Mouse (Mus musculus) MEL (cell line): ENCODE measurements around the gene Gnai3. TPM values are rescaled to one million over a fixed set of nuclear protein-coding genes. Genes with fewer than 3 reads are reported as not detected.

Experiments
- DNase-seq: peaks from one replicate; pipeline ENCODE4 v3.0.0; 2011; ENCODE audit warnings: low read depth, low spot score
- H3K27ac ChIP-seq: 2 replicates; pipeline ENCODE4 v1.5.1; 2012; ENCODE audit warnings: low read depth, mild to moderate bottlenecking, control low read depth, low read length, moderate library complexity; ENCODE audit not compliant: control insufficient read depth
- H3K27me3 ChIP-seq, 2 experiments: fragments of 150-350 bp in 1 of 2; sonication (generic) in 1 of 2; 2 replicates each; pipeline ENCODE4 v1.6.1; 2012; ENCODE audit warnings: low read length in 2 of 2, mild to moderate bottlenecking in 2 of 2, improper control_type of control experiment in 1 of 2, moderate library complexity in 1 of 2; ENCODE audit not compliant: insufficient read depth in 2 of 2, control insufficient read depth in 1 of 2
- H3K36me3 ChIP-seq, 2 experiments: 2 replicates each; pipeline ENCODE4 v1.6.1; 2012 to 2014; ENCODE audit warnings: low read length in 2 of 2, improper control_type of control experiment in 1 of 2, inconsistent platforms in 1 of 2, mild to moderate bottlenecking in 1 of 2; ENCODE audit not compliant: insufficient read depth in 2 of 2, control insufficient read depth in 1 of 2
- H3K4me1 ChIP-seq, 2 experiments: fragments of 150-350 bp in 1 of 2; sonication (generic) in 1 of 2; 2 replicates each; pipeline ENCODE4 v1.6.1; 2012; ENCODE audit warnings: low read length in 2 of 2, improper control_type of control experiment in 1 of 2, mild to moderate bottlenecking in 1 of 2; ENCODE audit not compliant: insufficient read depth in 2 of 2, control insufficient read depth in 1 of 2
- H3K4me3 ChIP-seq, 2 experiments: fragments of 150-350 bp in 1 of 2; sonication (generic) in 1 of 2; 2 replicates each; pipeline ENCODE4 v1.5.1; 2012; ENCODE audit warnings: low read depth in 2 of 2, low read length in 2 of 2, mild to moderate bottlenecking in 2 of 2, moderate library complexity in 2 of 2, control low read depth in 1 of 2, improper control_type of control experiment in 1 of 2; ENCODE audit not compliant: control insufficient read depth in 1 of 2, insufficient read depth in 1 of 2
- H3K79me2 ChIP-seq: 2 replicates; pipeline ENCODE4 v1.6.1; 2012; ENCODE audit warnings: mild to moderate bottlenecking, low read length, moderate library complexity; ENCODE audit not compliant: control insufficient read depth, poor library complexity, insufficient read depth
- H3K9ac ChIP-seq: 2 replicates; pipeline ENCODE4 v1.6.1; 2012; ENCODE audit warnings: low read depth, mild to moderate bottlenecking, control low read depth, low read length, moderate library complexity; ENCODE audit not compliant: control insufficient read depth, poor library complexity, severe bottlenecking
- H3K9me3 ChIP-seq: fragments of 150-350 bp; sonication (generic); replicated peaks from 2 replicates; pipeline ENCODE4 v1.6.1; 2012; ENCODE audit warnings: mild to moderate bottlenecking, low read length, improper control_type of control experiment, moderate library complexity; ENCODE audit not compliant: insufficient read depth
- CHD2 ChIP-seq: IDR thresholded peaks from 2 replicates; pipeline ENCODE4 v1.6.1; 2011; ENCODE audit warnings: low read length, improper control_type of control experiment
- CTCF ChIP-seq, 3 experiments: IDR thresholded peaks in 2 of 3; conservative IDR thresholded peaks in 1 of 3; 2 replicates each; pipeline ENCODE4 v1.5.1; 2011 to 2012; ENCODE audit warnings: low read length in 3 of 3, low read depth in 2 of 3, mild to moderate bottlenecking in 2 of 3, improper control_type of control experiment in 1 of 3, inconsistent platforms in 1 of 3, mixed read lengths in 1 of 3, moderate library complexity in 1 of 3; ENCODE audit not compliant: control insufficient read depth in 1 of 3, insufficient read depth in 1 of 3, poor library complexity in 1 of 3, severe bottlenecking in 1 of 3
- E2F4 ChIP-seq: IDR thresholded peaks from 2 replicates; pipeline ENCODE4 v1.6.1; 2011; ENCODE audit warnings: low read depth, low read length, improper control_type of control experiment, borderline replicate concordance
- ELF1 ChIP-seq: IDR thresholded peaks from 2 replicates; pipeline ENCODE4 v1.6.1; 2014; ENCODE audit warnings: low read depth, mild to moderate bottlenecking, inconsistent platforms, low read length, improper control_type of control experiment, moderate library complexity
- EP300 ChIP-seq, 2 experiments: IDR thresholded peaks; 2 replicates each; pipeline ENCODE4 v1.6.1; 2011; ENCODE audit warnings: improper control_type of control experiment in 2 of 2, low read length in 2 of 2, low read depth in 1 of 2, mild to moderate bottlenecking in 1 of 2
- ETS1 ChIP-seq: IDR thresholded peaks from 2 replicates; pipeline ENCODE4 v1.6.1; 2012; ENCODE audit warnings: low read depth, mild to moderate bottlenecking, inconsistent platforms, low read length, improper control_type of control experiment, moderate library complexity
- GABPA ChIP-seq: IDR thresholded peaks from 2 replicates; pipeline ENCODE4 v1.6.1; 2012; ENCODE audit warnings: low read depth, mild to moderate bottlenecking, inconsistent platforms, low read length, improper control_type of control experiment, moderate library complexity
- HCFC1 ChIP-seq: IDR thresholded peaks from 2 replicates; pipeline ENCODE4 v1.6.1; 2012; ENCODE audit warnings: low read depth, mild to moderate bottlenecking, inconsistent platforms, low read length, improper control_type of control experiment, moderate library complexity
- JUND ChIP-seq: IDR thresholded peaks from 2 replicates; pipeline ENCODE4 v1.6.1; 2011; ENCODE audit warnings: low read depth, mild to moderate bottlenecking, improper control_type of control experiment, low read length
- KAT2A ChIP-seq: conservative IDR thresholded peaks from 2 replicates; pipeline ENCODE4 v1.6.1; 2012; ENCODE audit warnings: low read depth, low read length, improper control_type of control experiment, inconsistent platforms
- MAFK ChIP-seq: IDR thresholded peaks from 2 replicates; pipeline ENCODE4 v1.6.1; 2011; ENCODE audit warnings: low read depth, mild to moderate bottlenecking, low read length, improper control_type of control experiment, borderline replicate concordance
- MAX ChIP-seq: IDR thresholded peaks from 2 replicates; pipeline ENCODE4 v1.6.1; 2011; ENCODE audit warnings: low read length, improper control_type of control experiment
- MAZ ChIP-seq: IDR thresholded peaks from 2 replicates; pipeline ENCODE4 v1.6.1; 2012; ENCODE audit warnings: low read depth, mild to moderate bottlenecking, inconsistent platforms, low read length, improper control_type of control experiment
- MEF2A ChIP-seq: IDR thresholded peaks from 2 replicates; pipeline ENCODE4 v1.6.1; 2014; ENCODE audit warnings: low read depth, mild to moderate bottlenecking, inconsistent platforms, low read length, improper control_type of control experiment; ENCODE audit not compliant: poor library complexity, insufficient replicate concordance, severe bottlenecking; ENCODE audit errors: extremely low read depth
- MYB ChIP-seq: IDR thresholded peaks from 2 replicates; pipeline ENCODE4 v1.6.1; 2011; ENCODE audit warnings: mild to moderate bottlenecking, low read depth, low read length, improper control_type of control experiment
- MYC ChIP-seq: IDR thresholded peaks from 2 replicates; pipeline ENCODE4 v1.6.1; 2011; ENCODE audit warnings: low read depth, mild to moderate bottlenecking, low read length, improper control_type of control experiment, moderate library complexity
- NELFE ChIP-seq: IDR thresholded peaks from 2 replicates; pipeline ENCODE4 v1.6.1; 2011; ENCODE audit warnings: low read depth, low read length, improper control_type of control experiment
- POLR2AphosphoS2 ChIP-seq: IDR thresholded peaks from 2 replicates; pipeline ENCODE4 v1.6.1; 2011; ENCODE audit warnings: low read length, improper control_type of control experiment
- POLR2AphosphoS5 ChIP-seq: IDR thresholded peaks from 2 replicates; pipeline ENCODE4 v1.6.1; 2012; ENCODE audit warnings: low read depth, borderline replicate concordance, mild to moderate bottlenecking, inconsistent platforms, low read length, moderate library complexity, mixed read lengths
- RAD21 ChIP-seq: IDR thresholded peaks from 2 replicates; pipeline ENCODE4 v1.6.1; 2011; ENCODE audit warnings: mild to moderate bottlenecking, low read depth, low read length, improper control_type of control experiment
- RCOR1 ChIP-seq: IDR thresholded peaks from 2 replicates; pipeline ENCODE4 v1.6.1; 2012; ENCODE audit warnings: low read depth, mild to moderate bottlenecking, inconsistent platforms, low read length, improper control_type of control experiment
- SIN3A ChIP-seq: IDR thresholded peaks from 2 replicates; pipeline ENCODE4 v1.6.1; 2012; ENCODE audit warnings: low read length, improper control_type of control experiment, inconsistent platforms
- SMC3 ChIP-seq: IDR thresholded peaks from 2 replicates; pipeline ENCODE4 v1.6.1; 2011; ENCODE audit warnings: low read depth, low read length, improper control_type of control experiment
- TAL1 ChIP-seq: IDR thresholded peaks from 2 replicates; pipeline ENCODE4 v1.6.1; 2012; ENCODE audit warnings: mild to moderate bottlenecking, inconsistent platforms, low read length, moderate library complexity, mixed read lengths
- TCF12 ChIP-seq: IDR thresholded peaks from 2 replicates; pipeline ENCODE4 v1.6.1; 2014; ENCODE audit warnings: low read depth, mild to moderate bottlenecking, inconsistent platforms, low read length, improper control_type of control experiment, moderate library complexity
- UBTF ChIP-seq: IDR thresholded peaks from 2 replicates; pipeline ENCODE4 v1.6.1; 2012; ENCODE audit warnings: low read depth, mild to moderate bottlenecking, inconsistent platforms, low read length, improper control_type of control experiment, moderate library complexity, borderline replicate concordance; ENCODE audit not compliant: insufficient read depth
- USF1 ChIP-seq: IDR thresholded peaks from 2 replicates; pipeline ENCODE4 v1.6.1; 2014; ENCODE audit warnings: low read depth, mild to moderate bottlenecking, inconsistent platforms, low read length, improper control_type of control experiment, moderate library complexity
- ZMIZ1 ChIP-seq: IDR thresholded peaks from 2 replicates; pipeline ENCODE4 v1.6.1; 2012; ENCODE audit warnings: low read depth, mild to moderate bottlenecking, inconsistent platforms, low read length, improper control_type of control experiment, moderate library complexity
- ZNF384 ChIP-seq: IDR thresholded peaks from 2 replicates; pipeline ENCODE4 v1.6.1; 2012; ENCODE audit warnings: low read depth, mild to moderate bottlenecking, inconsistent platforms, low read length, improper control_type of control experiment
- polyA plus RNA-seq, 2 experiments: library from polyadenylated mRNA; stranded (reverse) in 1 of 2; unstranded in 1 of 2; fragments of >175 nt in 1 of 2; fragments of >200 nt in 1 of 2; gene quantifications; 2 replicates each; pipeline versions ENCODE4 v1.2.1 to v1.2.4; 2012; ENCODE audit warnings: low replicate concordance in 2 of 2, low read depth in 1 of 2; ENCODE audit not compliant: insufficient read length in 2 of 2, insufficient read depth in 1 of 2, missing spikeins in 1 of 2
- total RNA-seq: library from RNA; depleted of rRNA; stranded (reverse); fragments of 300-350 nt; gene quantifications from 2 replicates; pipeline ENCODE4 v1.2.3, GENCODE M21; 2012

The Gnai3 gene
- total and polyA plus RNA-seq, 3 experiments = 74.2 to 96.4 (median 92.1) TPM

GRCm38 (mm10) chr3:108152290-108152689 lies 6.3 kb upstream of the Gnai3 start:
- H3K4me1 ChIP-seq = peaks cover 0 to 3% of the 10 kb centered on the region in 2 experiments; a peak in 1 of 4 replicates
- H3K9me3 ChIP-seq = no peaks in the 10 kb centered on the region
- no peak overlapping the region for H3K27ac ChIP-seq
- no peaks in the 10 kb centered on the region for H3K79me2 ChIP-seq
- H3K27me3 ChIP-seq = peaks cover 2 to 7% of the 10 kb centered on the region in 2 experiments; a peak in 2 of 4 replicates
- TF ChIP-seq MYC = no peak
- no peak for TF ChIP-seq GABPA
- TF ChIP-seq MAZ = no peak
- H3K9ac ChIP-seq = no peak overlapping the region
- 0 out of 4 replicates have a peak, but pooled peaks cover 0 to 2% of the 10 kb centered on the region in 2 experiments for H3K36me3 ChIP-seq
- DNase-seq = no peak
- no peak overlapping the region for H3K4me3 ChIP-seq

- H3K4me3 ChIP-seq = peak overlapping the region; percentile 73 to 97
- H3K36me3 ChIP-seq = peaks cover 0 to 23% of the 10 kb centered on the region in 2 experiments; a peak in 3 of 4 replicates
- peak; percentile 95 for DNase-seq
- peaks cover 3 to 9% of the 10 kb centered on the region in 2 experiments for H3K4me1 ChIP-seq
- H3K27me3 ChIP-seq = no peaks in the 10 kb centered on the region
- peak overlapping the region; percentile 99 for H3K27ac ChIP-seq
- H3K9ac ChIP-seq = peak overlapping the region; percentile 80
- peaks cover 30% of the 10 kb centered on the region for H3K79me2 ChIP-seq
- no peaks in the 10 kb centered on the region for H3K9me3 ChIP-seq
- TF ChIP-seq HCFC1 = peak; percentile 78
- no peak; the same call in 1 of the 2 replicates for TF ChIP-seq KAT2A
- peak; percentile 54 for TF ChIP-seq TCF12
- TF ChIP-seq ELF1 = peak; percentile 53
- no peak; the same call in 1 of the 2 replicates for TF ChIP-seq ZNF384
- no peak for TF ChIP-seq MEF2A
- no peak for TF ChIP-seq POLR2AphosphoS2
- TF ChIP-seq ETS1 = peak; percentile 76
- TF ChIP-seq SIN3A = peak; percentile 94
- no peak for TF ChIP-seq TAL1
- no peak for TF ChIP-seq NELFE
- no peak; the same call in 1 of the 2 replicates for TF ChIP-seq RCOR1
- TF ChIP-seq MAFK = 0 out of 2 replicates have a peak, but pooled peaks have one; percentile 11
- no peak for TF ChIP-seq UBTF
- no peak for TF ChIP-seq MAX
- TF ChIP-seq GABPA = no peak
- no peak for TF ChIP-seq MAZ
- peak; percentile 96 for TF ChIP-seq SMC3
- peak; percentile 76 to 98 (median 90) for TF ChIP-seq CTCF (IDR thresholded peaks at IDR 0.05 in 2 of 3, conservative IDR thresholded peaks at IDR 0.05 in 1 of 3; ENCODE audit: control insufficient read depth in 1 of 3, insufficient read depth in 1 of 3, low read depth in 2 of 3, low read length in 3 of 3, poor library complexity in 1 of 3, severe bottlenecking in 1 of 3)
- TF ChIP-seq POLR2AphosphoS5 = no peak
- TF ChIP-seq RAD21 = peak; percentile 99
- peak; percentile 100 for TF ChIP-seq JUND
- no peak for TF ChIP-seq USF1
- no peak for TF ChIP-seq MYB
- TF ChIP-seq ZMIZ1 = no peak
- no peak for TF ChIP-seq CHD2
- TF ChIP-seq E2F4 = no peak
- peak; percentile 22 to 63; a peak in 3 of 4 replicates for TF ChIP-seq EP300 (IDR thresholded peaks at IDR 0.05; ENCODE audit: low read depth in 1 of 2, low read length in 2 of 2)
Measured at GRCm38 (mm10) chr3:108147386-108148235, 1.7 kb upstream of the Gnai3 start.
